Mouse (Mus musculus) Muller cell, postnatal 12 days (primary cell): ENCODE measurements around the gene Agap1.

Experiments used
- DNase-seq: peaks from one replicate; pipeline ENCODE4 v3.0.0-alpha.2; 2015; ENCODE audit errors: inconsistent ontology term

Gene Agap1

GRCm38 (mm10) chr1:89457126-89458031, 2.8 kb downstream of the Agap1 start:
- DNase-seq: peak; percentile 68

GRCm38 (mm10) chr1:89461881-89462280, 7.3 kb downstream of the Agap1 start:
- no peak for DNase-seq

GRCm38 (mm10) chr1:89463138-89463537, 8.5 kb downstream of the Agap1 start:
- DNase-seq: no peak

- DNase-seq: no peak
Measured at GRCm38 (mm10) chr1:89465417-89466002, 10.9 kb downstream of the Agap1 start.

DNA sequence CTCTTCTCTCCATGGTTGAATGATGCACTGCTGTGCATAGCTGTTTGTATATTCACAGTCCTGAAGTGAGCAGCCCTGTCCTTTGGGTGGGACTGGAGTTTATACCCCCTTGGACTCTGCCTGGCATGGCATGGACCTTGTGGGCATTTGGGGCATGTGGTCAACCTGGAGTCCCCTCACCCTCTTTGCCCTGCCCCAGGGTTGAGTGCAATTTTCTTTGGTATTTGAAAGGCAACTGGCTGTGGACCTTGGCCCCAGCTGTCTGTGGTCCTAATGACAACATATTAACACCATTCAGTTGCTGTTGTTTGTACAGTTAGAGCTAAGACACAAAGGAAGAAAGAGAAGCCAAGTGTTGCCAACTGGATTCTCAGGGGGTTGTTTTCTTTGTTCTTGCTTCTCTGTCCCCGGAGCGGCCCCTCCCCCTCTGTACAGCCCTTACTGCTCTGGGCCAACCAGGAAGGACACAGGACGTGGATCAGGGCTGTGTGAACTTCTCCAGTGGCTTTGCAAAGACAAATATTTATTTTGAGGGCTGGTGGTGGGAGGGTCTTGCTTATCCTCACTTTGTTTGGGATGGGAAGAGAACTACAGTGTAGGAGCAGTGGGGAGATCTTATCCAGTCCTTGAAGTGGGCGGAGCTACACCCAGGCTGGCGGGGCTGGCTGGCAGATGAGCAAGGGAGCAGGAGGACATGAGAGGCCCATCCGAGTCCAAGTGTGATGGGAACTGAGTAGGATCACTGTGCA, 12.9 kb downstream of the Agap1 start:
- DNase-seq: no peak

DNA sequence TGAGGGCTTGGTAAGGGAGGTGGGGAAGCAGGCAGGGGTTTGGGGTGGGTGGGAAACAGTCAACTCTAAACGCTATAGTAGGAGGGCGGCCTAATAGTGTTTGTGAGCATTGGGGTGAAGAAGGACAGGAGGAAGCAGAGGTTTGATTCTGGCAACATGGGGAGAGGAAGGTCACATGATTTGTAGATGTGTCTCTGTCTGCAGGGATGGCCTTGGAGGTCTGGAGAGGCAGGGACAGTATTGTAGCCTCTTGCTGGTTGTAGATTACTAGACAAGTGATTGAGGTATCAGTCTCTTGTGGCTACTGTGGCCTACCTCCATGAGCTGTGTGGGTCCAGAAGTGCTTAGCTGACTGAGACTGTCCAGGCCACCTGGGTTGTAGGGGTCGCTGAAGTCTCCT, 13.5 kb downstream of the Agap1 start:
- DNase-seq: no peak

DNA sequence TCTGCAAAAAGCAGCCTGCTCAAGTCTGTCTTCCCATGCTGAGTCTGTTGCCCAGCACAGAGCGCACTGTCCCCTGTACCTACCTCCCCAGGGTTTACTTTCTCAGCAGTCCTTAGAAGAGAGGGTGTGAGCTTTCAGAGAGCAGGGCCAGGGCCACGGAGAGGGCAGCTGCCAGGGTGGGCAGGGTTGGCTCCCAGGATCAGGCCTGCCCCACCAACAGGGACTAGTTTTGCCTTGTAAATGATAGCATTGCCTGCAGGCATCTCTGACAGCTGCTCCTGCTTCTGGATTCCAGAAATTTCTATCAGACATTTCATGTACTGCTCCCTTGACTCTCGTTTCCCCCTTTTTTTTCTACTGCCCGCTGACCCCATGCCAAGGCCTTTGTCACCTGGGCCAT, 16.8 kb downstream of the Agap1 start:
- no peak for DNase-seq

- DNase-seq: no peak
Measured at GRCm38 (mm10) chr1:89471891-89472290, 17.3 kb downstream of the Agap1 start.

GRCm38 (mm10) chr1:89473946-89474345, 19.3 kb downstream of the Agap1 start:
- no peak for DNase-seq

DNA sequence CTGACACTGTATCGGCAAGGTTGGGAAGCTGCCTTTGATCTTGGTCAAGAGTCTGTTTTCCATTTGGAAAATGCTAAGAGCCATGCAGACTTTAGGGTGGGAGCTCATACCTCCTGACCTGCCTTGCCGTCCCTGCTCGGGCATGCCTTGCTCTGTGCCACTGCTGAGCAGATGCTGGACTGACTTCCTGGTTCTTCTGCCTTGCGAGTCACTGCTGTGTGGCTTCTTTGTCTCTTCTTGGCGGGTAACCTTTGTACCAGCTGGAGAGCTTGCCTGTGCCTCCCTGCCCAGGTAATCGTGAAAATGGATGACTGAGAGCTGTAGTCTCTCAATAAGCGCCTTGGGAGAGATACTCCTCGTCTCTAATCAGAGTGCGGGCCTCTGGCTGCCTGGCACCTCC, 20.2 kb downstream of the Agap1 start:
- no peak for DNase-seq

DNA sequence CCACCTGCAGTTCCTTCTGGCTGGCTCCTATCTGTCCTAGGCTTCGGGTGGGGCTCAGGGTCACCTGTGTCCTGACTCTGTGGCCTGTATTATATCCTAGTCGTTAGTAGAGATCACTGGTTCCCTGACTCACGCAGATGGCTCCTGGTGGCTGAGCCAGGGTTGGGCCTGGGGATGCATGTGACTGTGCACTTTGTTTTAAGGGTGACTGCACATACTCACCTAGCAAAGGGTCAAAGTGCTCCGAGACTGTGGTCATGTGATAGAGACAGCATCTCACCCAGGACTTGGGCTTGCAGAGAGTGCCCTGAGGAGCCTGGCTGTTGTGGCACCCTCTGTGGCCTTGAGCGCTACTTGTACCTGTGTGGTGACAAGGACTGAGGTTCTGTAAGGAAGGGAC, 22.4 kb downstream of the Agap1 start:
- no peak for DNase-seq

DNA sequence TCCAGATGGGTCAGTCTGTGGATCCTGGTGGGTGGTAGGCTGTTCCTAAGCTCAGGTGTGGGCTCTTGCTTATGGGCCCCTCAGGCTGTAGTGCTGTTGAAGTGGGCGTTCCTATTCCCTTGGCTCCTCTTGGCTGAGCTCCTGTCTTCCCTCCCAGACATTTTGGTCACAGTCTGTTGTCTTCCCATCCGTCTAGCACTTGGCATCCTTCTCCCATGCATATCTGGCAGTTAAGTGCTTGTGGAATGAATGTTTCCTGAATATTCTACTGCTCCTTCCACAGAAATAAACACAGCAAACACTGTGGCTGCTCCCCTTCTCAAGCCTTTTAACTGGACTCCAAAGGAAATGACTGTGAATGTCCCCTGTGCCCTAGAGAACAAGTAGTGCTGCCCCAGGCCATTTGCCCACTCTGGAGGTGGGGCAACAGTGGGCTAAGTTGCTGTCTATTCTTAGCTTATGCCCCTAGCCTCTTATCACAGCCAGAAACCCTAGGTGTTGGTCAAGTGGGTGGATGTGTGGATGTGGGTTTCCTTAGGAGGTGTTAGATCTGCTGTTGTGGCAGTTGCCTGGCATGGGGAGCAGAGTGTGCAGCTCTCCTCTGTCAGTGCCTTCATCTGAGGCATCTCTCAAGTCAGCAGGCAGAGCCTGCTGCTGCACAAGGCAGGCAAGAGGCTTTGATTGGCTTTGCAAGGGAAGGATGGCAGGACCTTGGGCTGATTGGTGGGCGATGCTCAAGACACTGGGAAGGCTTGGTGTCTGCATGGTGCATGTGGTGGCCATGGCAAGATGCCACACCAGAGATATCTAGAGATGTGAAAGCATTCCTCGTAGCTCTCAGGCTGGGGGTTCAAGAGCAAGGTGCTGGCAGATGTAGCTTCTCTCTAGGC, 24.2 kb downstream of the Agap1 start:
- DNase-seq: no peak

DNA sequence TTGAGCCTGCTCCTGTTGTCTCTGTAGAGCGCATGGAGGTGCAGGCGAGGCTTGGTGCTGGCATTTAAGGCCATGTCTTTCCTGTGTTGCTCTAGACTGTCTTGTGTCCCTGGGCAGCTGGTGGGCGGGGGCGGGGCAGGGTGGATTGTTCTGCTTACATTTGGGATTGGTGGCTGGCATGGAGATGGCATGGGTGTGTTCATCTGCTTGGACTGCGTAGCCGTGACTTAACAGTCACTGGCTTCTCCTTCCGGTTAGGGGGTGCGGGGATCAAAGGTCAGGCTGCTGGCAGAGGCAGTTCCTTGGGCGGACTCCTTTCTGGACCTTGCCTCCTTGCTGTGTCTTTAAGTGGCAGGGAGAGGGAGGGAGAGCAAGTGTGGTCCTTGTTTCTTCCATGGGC, 26.5 kb downstream of the Agap1 start:
- no peak for DNase-seq

DNA sequence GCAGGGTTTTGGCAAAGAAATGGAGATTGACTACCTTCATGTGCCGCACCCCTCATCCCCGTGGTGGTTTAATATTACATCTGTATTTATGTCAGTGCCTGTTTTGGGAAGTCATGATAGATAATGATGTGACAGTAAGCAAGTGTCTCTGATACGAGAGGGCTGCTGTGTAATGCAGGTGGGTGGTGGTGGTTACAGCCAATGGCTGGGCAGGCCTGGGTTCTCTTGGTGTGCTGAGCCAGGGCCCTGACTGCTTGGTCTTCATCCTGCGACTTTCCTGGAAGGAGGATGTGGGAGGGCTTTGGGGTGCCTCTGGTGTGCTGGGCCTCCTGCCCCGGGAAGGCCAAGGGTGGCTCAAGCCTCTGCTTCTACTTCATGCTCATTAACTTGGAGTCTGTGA, 28.2 kb downstream of the Agap1 start:
- DNase-seq: no peak

- no peak for DNase-seq
Measured at GRCm38 (mm10) chr1:89486891-89487290, 32.3 kb downstream of the Agap1 start.

DNA sequence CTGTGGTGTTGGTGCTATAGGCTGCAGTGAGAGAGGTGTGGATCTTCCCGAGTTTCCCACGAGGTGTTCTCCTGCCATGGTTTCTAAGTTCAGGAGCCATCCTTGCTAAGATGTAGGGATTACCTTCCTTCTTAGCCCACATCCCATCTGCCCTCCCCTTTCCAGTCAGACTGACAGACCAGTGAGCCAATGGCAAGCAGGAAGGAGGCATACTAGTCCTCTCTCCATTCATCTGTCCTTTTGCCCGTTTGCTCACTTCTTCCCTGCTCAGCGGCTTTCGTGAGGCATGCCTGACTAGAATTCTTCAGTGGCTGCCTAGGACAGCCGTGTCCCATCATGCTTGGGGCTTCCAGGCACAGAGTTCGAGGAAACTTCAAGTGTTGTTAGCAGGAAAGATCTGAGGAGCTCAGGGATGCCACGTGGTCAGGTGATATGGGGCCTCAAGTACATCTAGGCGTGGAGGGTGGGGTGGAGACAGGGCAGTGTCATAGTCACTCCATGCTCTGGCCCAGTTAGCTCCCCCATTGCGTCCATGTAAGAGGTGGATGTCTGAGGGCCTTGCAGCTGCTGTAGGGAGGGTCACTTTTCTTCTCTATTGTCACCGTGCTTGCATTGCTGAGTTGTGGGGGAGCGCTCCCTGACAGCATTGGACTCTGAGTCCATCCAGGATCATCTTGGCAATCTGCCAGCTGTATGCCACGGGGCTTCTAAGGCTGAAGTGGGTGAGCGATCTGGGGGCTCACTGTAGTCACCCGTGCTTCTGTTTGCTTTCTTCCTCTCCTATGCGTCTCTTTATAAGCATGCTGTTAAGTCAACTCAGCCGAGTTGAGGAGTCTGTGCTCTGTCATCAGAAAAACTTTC, 34.7 kb downstream of the Agap1 start:
- DNase-seq: no peak

- DNase-seq: no peak
Measured at GRCm38 (mm10) chr1:89493177-89493576, 38.6 kb downstream of the Agap1 start.

DNA sequence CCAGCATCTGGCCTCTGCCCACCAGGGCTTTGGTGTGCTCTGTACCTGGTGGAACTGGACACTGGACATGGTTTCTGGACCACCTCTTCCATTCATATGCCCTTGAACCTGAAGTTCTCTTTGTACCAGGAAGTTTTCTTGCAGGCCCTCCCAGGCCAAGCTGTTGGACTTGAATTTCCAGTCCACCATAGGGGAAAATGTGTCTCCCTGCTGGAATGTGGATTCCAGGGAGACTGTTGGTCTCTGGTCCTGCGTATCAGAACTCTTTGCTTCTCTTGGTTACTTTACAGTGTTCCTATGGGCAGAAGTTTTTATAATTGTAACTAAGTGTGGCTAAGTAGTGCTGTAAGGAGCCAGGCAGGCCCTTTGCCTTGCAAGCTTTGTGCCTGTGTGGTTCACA, 40.2 kb downstream of the Agap1 start:
- DNase-seq: no peak

DNA sequence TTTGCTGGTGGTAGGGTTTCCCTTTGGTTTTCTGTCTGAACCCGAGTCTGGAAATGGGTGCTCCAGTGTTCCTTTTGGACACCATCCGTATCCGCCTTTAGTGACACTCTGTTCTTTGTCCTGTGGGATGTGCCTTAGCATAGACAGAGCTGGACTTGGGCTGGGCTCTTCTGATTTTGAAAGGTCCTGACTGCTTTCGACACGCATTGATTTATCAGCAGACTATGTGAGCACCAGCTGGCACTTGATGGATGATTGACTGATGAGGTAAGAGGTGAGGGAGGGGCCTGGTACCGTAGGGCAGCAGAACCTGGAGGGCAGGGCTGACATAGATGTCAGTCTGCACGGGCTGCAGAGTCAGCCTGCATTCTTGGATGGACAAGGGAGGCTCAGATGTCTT, 41.6 kb downstream of the Agap1 start:
- no peak for DNase-seq

GRCm38 (mm10) chr1:89500925-89501324, 46.3 kb downstream of the Agap1 start:
- DNase-seq: no peak

DNA sequence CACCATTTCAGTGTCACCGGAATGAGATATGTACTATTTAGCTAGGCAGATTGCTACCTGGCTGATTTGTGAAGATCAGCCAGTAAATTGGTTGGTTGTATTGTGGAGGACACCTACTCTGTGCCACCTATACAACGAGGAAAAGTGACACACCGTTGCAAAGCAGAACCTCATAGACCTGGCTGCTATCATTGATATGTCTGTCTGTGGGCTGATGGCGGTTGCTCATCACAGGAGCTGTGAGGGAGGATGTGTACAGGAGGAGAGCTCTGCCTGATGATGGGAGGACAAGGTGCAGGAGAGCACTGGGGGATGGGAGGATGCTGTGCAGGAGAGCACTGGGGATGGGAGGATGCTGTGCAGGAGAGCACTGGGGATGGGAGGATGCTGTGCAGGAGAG, 46.7 kb downstream of the Agap1 start:
- DNase-seq: no peak
